Mouse (Mus musculus): ENCODE measurements around the gene Capzb. TPM values are rescaled to one million over a fixed set of nuclear protein-coding genes. Genes with fewer than 3 reads are reported as not detected.

Gene Capzb
- polyA plus RNA-seq, 1 experiment from 2014 or later, result 244 TPM

DNA sequence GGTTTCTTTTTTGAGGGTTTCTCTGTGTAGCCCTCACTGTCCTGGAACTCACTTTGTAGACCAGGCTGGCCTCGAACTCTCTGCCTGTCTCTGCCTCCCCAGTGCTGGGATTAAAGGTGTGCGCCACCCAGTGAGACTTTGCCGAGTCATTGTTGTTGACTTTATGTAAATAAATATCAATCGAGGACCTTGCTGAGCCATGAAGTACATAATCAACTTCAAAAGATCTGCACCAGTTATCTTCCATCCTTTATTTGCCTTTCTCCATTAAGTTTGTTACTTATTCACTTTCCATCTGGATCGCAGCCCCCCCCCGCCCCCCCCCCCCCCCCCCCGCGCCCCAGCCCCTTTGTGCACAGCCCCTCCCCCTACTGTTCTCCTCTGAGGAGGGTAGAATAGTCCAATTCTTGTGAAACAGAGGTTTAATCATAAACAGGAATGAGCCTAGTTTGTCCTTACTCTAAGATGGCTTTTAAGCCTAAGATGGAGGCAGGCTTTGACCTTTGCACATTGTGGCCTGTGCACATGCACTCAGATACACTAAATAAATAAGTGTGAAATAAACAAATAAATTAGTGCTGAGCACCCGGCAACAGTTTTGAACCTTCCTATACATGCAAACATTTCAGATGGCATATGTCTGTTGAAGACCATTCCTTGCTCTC lies 142.1 kb downstream of the Capzb start:
- H3K9me3 ChIP-seq (ENCODE audit: control insufficient read depth, low read length), result no peaks in the 10 kb centered on the region
- no peaks in the 10 kb centered on the region for H3K36me3 ChIP-seq (ENCODE audit: control insufficient read depth, insufficient read depth, low read length)
- H3K27me3 ChIP-seq (ENCODE audit: control insufficient read depth, insufficient read depth, low read length), result no peaks in the 10 kb centered on the region
- H3K4me2 ChIP-seq, result no peak overlapping the region
- WGBS, result 83% methylated on average over 6 of the region's 9 CpGs
- no peak overlapping the region for H3K9ac ChIP-seq (ENCODE audit: low read length)
- H3K4me1 ChIP-seq (ENCODE audit: control insufficient read depth, insufficient read depth, low read length), result no peaks in the 10 kb centered on the region
- no peak for ATAC-seq (ENCODE audit: low FRiP score)
- no peak overlapping the region for H3K4me3 ChIP-seq (ENCODE audit: low read depth, low read length)
- DNase-seq (ENCODE audit: low spot score, missing footprints), result no peak
- H3K27ac ChIP-seq (ENCODE audit: low read depth, low read length), result no peak overlapping the region

DNA sequence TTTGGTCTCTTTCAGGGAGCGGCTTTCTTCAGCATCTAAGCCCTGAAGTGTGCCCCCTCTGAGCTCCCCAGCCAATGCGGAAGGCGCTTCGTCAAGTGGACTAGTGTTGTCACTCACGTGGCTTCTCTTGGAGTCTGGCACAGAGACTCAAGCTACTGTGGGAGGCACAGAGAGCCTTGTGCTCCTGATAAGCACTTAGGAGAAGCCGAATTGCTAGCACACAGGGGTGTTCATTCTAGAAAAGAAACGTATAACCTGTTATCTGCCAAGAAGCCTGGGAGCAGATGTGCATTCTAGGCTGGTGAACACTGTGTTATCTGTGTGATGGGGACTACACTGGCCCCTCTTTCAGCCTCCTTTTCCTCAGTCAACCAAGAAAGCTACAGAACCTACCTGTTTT lies 142.8 kb downstream of the Capzb start:
- 72% methylated on average over 7 of the region's 7 CpGs for WGBS
- Histone ChIP-seq H3K4me2 (no peak overlapping the region), H3K27me3 (ENCODE audit: control insufficient read depth, insufficient read depth, low read length) (no peaks in the 10 kb centered on the region), H3K27ac (ENCODE audit: low read depth, low read length) (no peak overlapping the region), H3K36me3 (ENCODE audit: control insufficient read depth, insufficient read depth, low read length) (no peaks in the 10 kb centered on the region), H3K9ac (ENCODE audit: low read length) (no peak overlapping the region), H3K4me3 (ENCODE audit: low read depth, low read length) (no peak overlapping the region), H3K4me1 (ENCODE audit: control insufficient read depth, insufficient read depth, low read length) (no peaks in the 10 kb centered on the region), H3K9me3 (ENCODE audit: control insufficient read depth, low read length) (no peaks in the 10 kb centered on the region)
- DNase-seq (ENCODE audit: low spot score, missing footprints) (no peak), ATAC-seq (ENCODE audit: low FRiP score) (no peak)

DNA sequence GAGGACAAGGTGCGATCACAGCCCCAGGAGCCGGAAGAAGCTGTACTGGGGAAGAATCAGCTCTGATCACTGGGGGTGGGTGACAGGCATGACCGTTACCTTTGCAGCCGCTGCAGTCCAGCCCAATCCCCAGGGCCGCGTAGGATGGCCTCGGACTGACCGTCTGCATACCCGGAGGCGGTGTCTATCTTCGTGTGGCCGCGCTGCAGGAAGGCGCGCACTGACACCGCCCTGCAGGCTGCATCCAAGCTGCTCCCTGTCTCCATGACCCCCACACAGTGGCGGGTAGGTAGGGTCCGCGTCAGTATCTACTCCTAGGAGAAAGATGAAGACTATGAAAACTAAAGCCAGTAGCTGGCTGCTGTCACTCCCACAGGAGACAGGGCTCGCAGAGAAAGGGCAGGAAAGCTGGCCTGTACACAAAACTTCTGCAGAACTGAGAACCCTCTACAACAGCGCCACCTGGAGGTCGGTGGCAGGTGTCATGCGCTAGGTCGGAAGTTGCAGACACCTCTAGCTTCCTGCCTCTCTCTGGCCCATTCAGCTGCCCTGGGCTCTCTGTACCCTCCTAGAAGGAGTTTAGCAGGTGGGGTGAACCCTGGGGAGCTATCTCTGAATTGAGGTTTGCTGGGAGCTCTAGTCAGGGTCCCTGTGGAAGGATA lies 144.3 kb downstream of the Capzb start:
- Histone ChIP-seq H3K36me3 (ENCODE audit: control insufficient read depth, insufficient read depth, low read length) (no peaks in the 10 kb centered on the region), H3K4me3 (ENCODE audit: low read depth, low read length) (no peak overlapping the region), H3K27ac (ENCODE audit: low read depth, low read length) (no peak overlapping the region), H3K9me3 (ENCODE audit: control insufficient read depth, low read length) (no peaks in the 10 kb centered on the region), H3K27me3 (ENCODE audit: control insufficient read depth, insufficient read depth, low read length) (no peaks in the 10 kb centered on the region), H3K9ac (ENCODE audit: low read length) (no peak overlapping the region), H3K4me2 (peak overlapping the region; percentile 15; the same call in 1 of the 2 replicates), H3K4me1 (ENCODE audit: control insufficient read depth, insufficient read depth, low read length) (no peaks in the 10 kb centered on the region)
- peak; percentile 88 for DNase-seq (ENCODE audit: low spot score, missing footprints)
- WGBS, result 32% methylated on average over 24 of the region's 24 CpGs
- no peak for ATAC-seq (ENCODE audit: low FRiP score)

DNA sequence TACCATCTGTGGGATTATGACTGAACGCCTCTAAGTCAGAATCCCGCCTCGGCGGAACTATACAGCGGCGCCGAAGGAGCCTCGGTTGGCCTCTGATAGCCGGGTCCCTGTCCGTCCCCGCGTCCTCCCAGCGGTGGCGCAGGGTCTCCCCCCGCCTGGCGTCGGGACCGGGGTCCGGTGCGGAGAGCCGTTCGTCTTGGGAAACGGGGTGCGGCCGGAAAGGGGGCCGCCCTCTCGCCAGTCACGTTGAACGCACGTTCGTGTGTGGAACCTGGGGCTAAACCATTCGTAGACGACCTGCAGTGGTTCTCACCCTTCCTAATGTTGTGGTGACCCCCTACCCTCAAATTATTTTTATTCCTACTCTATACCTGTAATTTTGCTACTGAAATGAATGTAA lies 145.4 kb downstream of the Capzb start:
- WGBS, result 51% methylated on average over 33 of the region's 33 CpGs
- ATAC-seq (ENCODE audit: low FRiP score) (no peak), DNase-seq (ENCODE audit: low spot score, missing footprints) (no peak)
- H3K27me3 ChIP-seq (ENCODE audit: control insufficient read depth, insufficient read depth, low read length), result no peaks in the 10 kb centered on the region
- no peak overlapping the region for H3K4me3 ChIP-seq (ENCODE audit: low read depth, low read length)
- H3K27ac ChIP-seq (ENCODE audit: low read depth, low read length), result no peak overlapping the region
- no peaks in the 10 kb centered on the region for H3K4me1 ChIP-seq (ENCODE audit: control insufficient read depth, insufficient read depth, low read length)
- H3K4me2 ChIP-seq, result no peak overlapping the region
- no peaks in the 10 kb centered on the region for H3K36me3 ChIP-seq (ENCODE audit: control insufficient read depth, insufficient read depth, low read length)
- no peaks in the 10 kb centered on the region for H3K9me3 ChIP-seq (ENCODE audit: control insufficient read depth, low read length)
- no peak overlapping the region for H3K9ac ChIP-seq (ENCODE audit: low read length)

DNA sequence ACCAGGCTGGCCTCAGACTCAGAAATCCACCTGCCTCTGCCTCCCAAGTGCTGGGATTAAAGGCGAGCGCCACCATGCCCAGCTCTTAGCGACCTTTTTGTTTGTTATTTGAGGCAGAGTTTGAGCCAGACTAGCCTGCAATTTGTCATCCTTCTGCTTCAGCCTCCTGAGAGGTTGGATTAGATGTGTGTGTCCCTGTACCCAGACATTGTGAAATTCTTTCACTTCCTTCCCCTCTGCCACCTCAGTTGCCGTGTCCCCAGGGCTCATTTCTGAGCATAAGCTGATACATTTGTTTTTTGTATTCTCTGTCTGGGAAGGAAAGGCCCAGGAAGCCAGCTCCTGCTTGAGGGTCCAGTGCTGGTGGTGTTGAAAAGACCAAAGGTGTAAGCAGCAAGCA lies 148.1 kb downstream of the Capzb start:
- WGBS, result 76% methylated on average over 4 of the region's 4 CpGs
- DNase-seq (ENCODE audit: low spot score, missing footprints) (no peak), ATAC-seq (ENCODE audit: low FRiP score) (no peak)
- no peaks in the 10 kb centered on the region for H3K4me1 ChIP-seq (ENCODE audit: control insufficient read depth, insufficient read depth, low read length)
- H3K4me2 ChIP-seq, result no peak overlapping the region
- no peak overlapping the region for H3K4me3 ChIP-seq (ENCODE audit: low read depth, low read length)
- H3K9me3 ChIP-seq (ENCODE audit: control insufficient read depth, low read length), result no peaks in the 10 kb centered on the region
- no peaks in the 10 kb centered on the region for H3K27me3 ChIP-seq (ENCODE audit: control insufficient read depth, insufficient read depth, low read length)
- H3K9ac ChIP-seq (ENCODE audit: low read length), result no peak overlapping the region
- peaks cover 2% of the 10 kb centered on the region; the same call in 1 of the 2 replicates for H3K36me3 ChIP-seq (ENCODE audit: control insufficient read depth, insufficient read depth, low read length)
- H3K27ac ChIP-seq (ENCODE audit: low read depth, low read length), result no peak overlapping the region

Small RNA genes lying within 50 kb of the gene (microRNA-seq; reads per million reads assigned to microRNA genes)
- gene Gm24245 (18.2 reads per million, percentile 36 among the genes with 10 or more reads in this experiment), gene Gm25732 (4.7 reads per million, percentile 22 among the genes with 10 or more reads in this experiment)

Other genes with a start within 250 kb of the Capzb start
- not detected in 2 replicates for gene Rnf186, start 225.8 kb upstream of the Capzb start, polyA plus RNA-seq (2014; fragmentation: Nextera tagmentation; extraction: Ambion mirVana)
- 0.46 and 0.90 TPM in 2 replicates for gene Tmco4, start 220.0 kb upstream of the Capzb start, polyA plus RNA-seq (2014; fragmentation: Nextera tagmentation; extraction: Ambion mirVana)
- gene Htr6, start 117.3 kb upstream of the Capzb start, polyA plus RNA-seq (2014; fragmentation: Nextera tagmentation; extraction: Ambion mirVana), result not detected in 2 replicates
- gene Nbl1, start 99.9 kb upstream of the Capzb start, polyA plus RNA-seq (2014; fragmentation: Nextera tagmentation; extraction: Ambion mirVana), result 12.7 and 13.6 TPM in 2 replicates
- gene Minos1, start 61.8 kb upstream of the Capzb start, polyA plus RNA-seq (2014; fragmentation: Nextera tagmentation; extraction: Ambion mirVana), result 421 and 426 TPM in 2 replicates
- 12.7 and 12.9 TPM in 2 replicates for gene Pqlc2, start 117.8 kb downstream of the Capzb start, polyA plus RNA-seq (2014; fragmentation: Nextera tagmentation; extraction: Ambion mirVana)
- 71.6 and 78.5 TPM in 2 replicates for gene Akr7a5, start 117.8 kb downstream of the Capzb start, polyA plus RNA-seq (2014; fragmentation: Nextera tagmentation; extraction: Ambion mirVana)
- 114 and 122 TPM in 2 replicates for gene Mrto4, start 159.7 kb downstream of the Capzb start, polyA plus RNA-seq (2014; fragmentation: Nextera tagmentation; extraction: Ambion mirVana)
- gene Emc1, start 159.7 kb downstream of the Capzb start, polyA plus RNA-seq (2014; fragmentation: Nextera tagmentation; extraction: Ambion mirVana), result 18.1 and 18.8 TPM in 2 replicates
- 63.6 and 79.2 TPM in 2 replicates for gene Ubr4, start 159.7 kb downstream of the Capzb start, polyA plus RNA-seq (2014; fragmentation: Nextera tagmentation; extraction: Ambion mirVana)